Mouse (Mus musculus) testis, adult 2 months (tissue): ENCODE results near the gene Slc47a1. TPM values are rescaled to one million over a fixed set of nuclear protein-coding genes. Genes with fewer than 3 reads are reported as not detected.
A peak's percentile ranks its signal among the peaks of the same experiment; 100 is the strongest.
"Not testable (repeated sequence)": the region's sequence is repeated elsewhere in the genome, so short reads cannot be mapped to it uniquely, and the experiment has no call there.

ENCODE experiments used
- H3K27ac ChIP-seq: fragments of 200-500 bp; 2 replicates; pipeline ENCODE4 v1.5.1; 2012; ENCODE audit warnings: low read depth, low read length; ENCODE audit not compliant: control insufficient read depth, insufficient read depth
- H3K27me3 ChIP-seq: fragments of 200-500 bp; 2 replicates; pipeline ENCODE4 v1.6.1; 2012; ENCODE audit warnings: mild to moderate bottlenecking, low read length, moderate library complexity; ENCODE audit not compliant: control insufficient read depth, insufficient read depth
- H3K36me3 ChIP-seq: fragments of 200-500 bp; 2 replicates; pipeline ENCODE4 v1.6.1; 2012; ENCODE audit warnings: mild to moderate bottlenecking, low read length; ENCODE audit not compliant: control insufficient read depth, insufficient read depth
- H3K4me1 ChIP-seq: fragments of 200-500 bp; 2 replicates; pipeline ENCODE4 v1.6.1; 2012; ENCODE audit warnings: low read length; ENCODE audit not compliant: control insufficient read depth, insufficient read depth
- H3K4me3 ChIP-seq: fragments of 200-500 bp; 2 replicates; pipeline ENCODE4 v1.5.1; 2012; ENCODE audit warnings: low read depth, mild to moderate bottlenecking, low read length, moderate library complexity, mixed read lengths; ENCODE audit not compliant: control insufficient read depth
- CTCF ChIP-seq: fragments of 200-500 bp; IDR thresholded peaks from 2 replicates; pipeline ENCODE4 v1.5.1; 2012; ENCODE audit warnings: low read depth, mild to moderate bottlenecking, inconsistent platforms, low read length, moderate library complexity; ENCODE audit not compliant: control insufficient read depth, insufficient read depth, insufficient replicate concordance
- POLR2A ChIP-seq: fragments of 200-500 bp; IDR thresholded peaks from 2 replicates; pipeline ENCODE4 v1.6.1; 2012; ENCODE audit warnings: low read depth, mild to moderate bottlenecking, inconsistent platforms, low read length, moderate library complexity; ENCODE audit not compliant: control insufficient read depth
- polyA plus RNA-seq: library from polyadenylated mRNA; depleted of rRNA; stranded (reverse); fragments of >200 nt; gene quantifications from 2 replicates; pipeline ENCODE4 v1.2.3, GENCODE M21; 2012

Slc47a1 gene
- polyA plus RNA-seq, 1 experiment = 1.4 TPM

- TF ChIP-seq POLR2A = no peak
- TF ChIP-seq CTCF = no peak
- H3K27me3 ChIP-seq = no peaks in the 10 kb centered on the region
- H3K36me3 ChIP-seq = no peaks in the 10 kb centered on the region
Measured at GRCm38 (mm10) chr11:61319233-61319922, 58.8 kb downstream of the Slc47a1 start.

GRCm38 (mm10) chr11:61316864-61317263 is 61.3 kb downstream of the Slc47a1 start:
- no peak overlapping the region for H3K4me3 ChIP-seq
- TF ChIP-seq POLR2A (no peak), CTCF (no peak)

More at GRCm38 (mm10) chr11:61319233-61319922, 58.8 kb downstream of the Slc47a1 start:
- Histone ChIP-seq H3K4me1 (no peaks in the 10 kb centered on the region), H3K4me3 (no peak overlapping the region), H3K27ac (peak overlapping the region; percentile 60)

GRCm38 (mm10) chr11:61310321-61310720 is 67.8 kb downstream of the Slc47a1 start:
- H3K27ac ChIP-seq = no peak overlapping the region; the same call in 1 of the 2 replicates
- no peaks in the 10 kb centered on the region for H3K27me3 ChIP-seq
- TF ChIP-seq POLR2A (no peak), CTCF (no peak)
- peaks cover 4% of the 10 kb centered on the region; the same call in 1 of the 2 replicates for H3K4me1 ChIP-seq
- H3K4me3 ChIP-seq = no peak overlapping the region
- peaks cover 2% of the 10 kb centered on the region for H3K36me3 ChIP-seq

More at GRCm38 (mm10) chr11:61316864-61317263, 61.3 kb downstream of the Slc47a1 start:
- peaks cover 4% of the 10 kb centered on the region; the same call in 1 of the 2 replicates for H3K4me1 ChIP-seq
- H3K36me3 ChIP-seq = no peaks in the 10 kb centered on the region; the same call in 1 of the 2 replicates
- H3K27me3 ChIP-seq = no peaks in the 10 kb centered on the region
- H3K27ac ChIP-seq = 0 out of 2 replicates have a peak overlapping the region, but pooled peaks have one; percentile 19

GRCm38 (mm10) chr11:61309831-61310230 is 68.3 kb downstream of the Slc47a1 start:
- Histone ChIP-seq H3K36me3 (peaks cover 2% of the 10 kb centered on the region), H3K27ac (peak overlapping the region; percentile 45), H3K4me3 (no peak overlapping the region), H3K27me3 (no peaks in the 10 kb centered on the region), H3K4me1 (peaks cover 4% of the 10 kb centered on the region; the same call in 1 of the 2 replicates)
- no peak for TF ChIP-seq CTCF
- no peak for TF ChIP-seq POLR2A

- no peaks in the 10 kb centered on the region; the same call in 1 of the 2 replicates for H3K4me1 ChIP-seq
- H3K27ac ChIP-seq = no peak overlapping the region
- H3K4me3 ChIP-seq = no peak overlapping the region
- no peaks in the 10 kb centered on the region for H3K27me3 ChIP-seq
- H3K36me3 ChIP-seq = peaks cover 2% of the 10 kb centered on the region
- TF ChIP-seq POLR2A (no peak), CTCF (no peak)
Measured at GRCm38 (mm10) chr11:61307795-61308194, 70.3 kb downstream of the Slc47a1 start.

GRCm38 (mm10) chr11:61305377-61305776 is 72.8 kb downstream of the Slc47a1 start:
- no peaks in the 10 kb centered on the region for H3K27me3 ChIP-seq
- peaks cover 2% of the 10 kb centered on the region; the same call in 1 of the 2 replicates for H3K4me1 ChIP-seq
- H3K27ac ChIP-seq = no peak overlapping the region
- no peak overlapping the region for H3K4me3 ChIP-seq
- TF ChIP-seq POLR2A (no peak), CTCF (peak; percentile 17; the same call in 1 of the 2 replicates)
- H3K36me3 ChIP-seq = no peaks in the 10 kb centered on the region; the same call in none of the 2 replicates

- H3K27ac ChIP-seq, H3K4me1 ChIP-seq, H3K27me3 ChIP-seq, H3K36me3 ChIP-seq, H3K4me3 ChIP-seq: not testable (repeated sequence)
Measured at GRCm38 (mm10) chr11:61304535-61304934, 73.6 kb downstream of the Slc47a1 start.
